Mouse (Mus musculus) lung, adult 10 weeks (tissue): Measurements from ENCODE around the gene Nipbl. TPM values are rescaled to one million over a fixed set of nuclear protein-coding genes. Genes with fewer than 3 reads are reported as not detected.

Experiments
- polyA plus RNA-seq: library from polyadenylated mRNA; stranded (reverse); fragments of 350-450 nt; fragmentation: Illumina TruSeq; extraction: RNeasy Lipid Tissue Mini Kit (QIAGEN cat#74804); gene quantifications from one replicate; pipeline ENCODE4 v1.2.3, GENCODE M21; 2014; ENCODE audit warnings: low read depth, low replicate concordance; ENCODE audit not compliant: insufficient read depth

Nipbl gene
- 7.4 TPM for polyA plus RNA-seq

GRCm38 (mm10) chr15:8443926-8444889 lies at the start of gene Nipbl:
Gene Nipbl, minus strand, starts transcription at chr15:8444463.

Other genes with a start within 250 kb of the Nipbl start
- gene Gm2310, start 75.5 kb upstream of the Nipbl start, polyA plus RNA-seq, result not detected